Mouse (Mus musculus): ENCODE data around the gene Slc29a3. TPM values are rescaled to one million over a fixed set of nuclear protein-coding genes. Genes with fewer than 3 reads are reported as not detected.
A peak's percentile ranks its signal among the peaks of the same experiment; 100 is the strongest.
"Not testable (repeated sequence)": the region's sequence is repeated elsewhere in the genome, so short reads cannot be mapped to it uniquely, and the experiment has no call there.

The Slc29a3 gene
- total RNA-seq, 4 experiments from 2014 or later: 13.9 to 22.5 (median 17.9) TPM

- DNase-seq (ENCODE audit: low spot score in 2 of 2): no peak
Observed at GRCm38 (mm10) chr10:60767400-60767799, 14.8 kb upstream of the Slc29a3 start.

- no peak for DNase-seq (ENCODE audit: low spot score in 2 of 2)
Observed at GRCm38 (mm10) chr10:60762126-60762525, 9.5 kb upstream of the Slc29a3 start.

- DNase-seq (ENCODE audit: low spot score in 2 of 2): peak; percentile 85 to 94
Observed at GRCm38 (mm10) chr10:60760377-60760776, 7.8 kb upstream of the Slc29a3 start.

- peak in 1 of 2 experiments; percentile 63 for DNase-seq (ENCODE audit: low spot score in 2 of 2)
Observed at GRCm38 (mm10) chr10:60756992-60757391, 4.4 kb upstream of the Slc29a3 start.

GRCm38 (mm10) chr10:60756146-60756545, 3.6 kb upstream of the Slc29a3 start:
- DNase-seq (ENCODE audit: low spot score in 2 of 2): no peak

- DNase-seq (ENCODE audit: low spot score in 2 of 2): no peak
Observed at GRCm38 (mm10) chr10:60753941-60754340, 1.3 kb upstream of the Slc29a3 start.

- DNase-seq (ENCODE audit: low spot score in 2 of 2): no peak
Observed at GRCm38 (mm10) chr10:60753261-60753660, 667 bp upstream of the Slc29a3 start.

GRCm38 (mm10) chr10:60747667-60748212, 4.9 kb downstream of the Slc29a3 start:
- no peak for DNase-seq (ENCODE audit: low spot score in 2 of 2)

- no peak for DNase-seq (ENCODE audit: low spot score in 2 of 2)
Observed at GRCm38 (mm10) chr10:60746512-60746911, 6.1 kb downstream of the Slc29a3 start.

- DNase-seq (ENCODE audit: low spot score in 2 of 2): no peak
Observed at GRCm38 (mm10) chr10:60744543-60745290, 7.9 kb downstream of the Slc29a3 start.

GRCm38 (mm10) chr10:60743681-60744080, 8.9 kb downstream of the Slc29a3 start:
- no peak for DNase-seq (ENCODE audit: low spot score in 2 of 2)

GRCm38 (mm10) chr10:60742942-60743341, 9.7 kb downstream of the Slc29a3 start:
- DNase-seq (ENCODE audit: low spot score in 2 of 2): no peak

GRCm38 (mm10) chr10:60742296-60742695, 10.3 kb downstream of the Slc29a3 start:
- DNase-seq (ENCODE audit: low spot score in 2 of 2): not testable (repeated sequence)

GRCm38 (mm10) chr10:60741435-60741834, 11.2 kb downstream of the Slc29a3 start:
- no peak for DNase-seq (ENCODE audit: low spot score in 2 of 2)

GRCm38 (mm10) chr10:60739619-60740363, 12.8 kb downstream of the Slc29a3 start:
- no peak for DNase-seq (ENCODE audit: low spot score in 2 of 2)

GRCm38 (mm10) chr10:60737886-60738640, 14.5 kb downstream of the Slc29a3 start:
- DNase-seq (ENCODE audit: low spot score in 2 of 2): no peak

GRCm38 (mm10) chr10:60737169-60737728, 15.3 kb downstream of the Slc29a3 start:
- no peak for DNase-seq (ENCODE audit: low spot score in 2 of 2)

- no peak for DNase-seq (ENCODE audit: low spot score in 2 of 2)
Observed at GRCm38 (mm10) chr10:60735737-60736136, 16.9 kb downstream of the Slc29a3 start.

- DNase-seq (ENCODE audit: low spot score in 2 of 2): no peak
Observed at GRCm38 (mm10) chr10:60733471-60733870, 19.1 kb downstream of the Slc29a3 start.

- no peak for DNase-seq (ENCODE audit: low spot score in 2 of 2)
Observed at GRCm38 (mm10) chr10:60732397-60732861, 20.2 kb downstream of the Slc29a3 start.

- DNase-seq (ENCODE audit: low spot score in 2 of 2): no peak
Observed at GRCm38 (mm10) chr10:60731742-60732141, 20.9 kb downstream of the Slc29a3 start.
